Mouse (Mus musculus): Measurements from ENCODE around the gene Tas2r134. TPM values are rescaled to one million over a fixed set of nuclear protein-coding genes. Genes with fewer than 3 reads are reported as not detected.
A peak's percentile ranks its signal among the peaks of the same experiment; 100 is the strongest.

Gene Tas2r134
- polyA plus RNA-seq, 1 experiment from 2014 or later, result not detected

GRCm38 (mm10) chr2:51610305-51610704 lies 17.0 kb upstream of the Tas2r134 start:
- no peaks in the 10 kb centered on the region for H3K4me1 ChIP-seq
- no peaks in the 10 kb centered on the region for H3K27me3 ChIP-seq (replicated peaks)
- no peak overlapping the region for H3K27ac ChIP-seq (replicated peaks)
- no peak overlapping the region for H3K4me3 ChIP-seq
- no peaks in the 10 kb centered on the region for H3K9me3 ChIP-seq
- WGBS, result 44% methylated on average over 10 of the region's 10 CpGs
- H3K36me3 ChIP-seq, result no peaks in the 10 kb centered on the region
- no peak for ATAC-seq (ENCODE audit: extremely low read depth, insufficient number of reproducible peaks, low FRiP score, low TSS enrichment)
- H3K9ac ChIP-seq, result no peak overlapping the region
- H3K4me2 ChIP-seq, result 0 out of 2 replicates have a peak overlapping the region, but pooled peaks have one; percentile 22

DNA sequence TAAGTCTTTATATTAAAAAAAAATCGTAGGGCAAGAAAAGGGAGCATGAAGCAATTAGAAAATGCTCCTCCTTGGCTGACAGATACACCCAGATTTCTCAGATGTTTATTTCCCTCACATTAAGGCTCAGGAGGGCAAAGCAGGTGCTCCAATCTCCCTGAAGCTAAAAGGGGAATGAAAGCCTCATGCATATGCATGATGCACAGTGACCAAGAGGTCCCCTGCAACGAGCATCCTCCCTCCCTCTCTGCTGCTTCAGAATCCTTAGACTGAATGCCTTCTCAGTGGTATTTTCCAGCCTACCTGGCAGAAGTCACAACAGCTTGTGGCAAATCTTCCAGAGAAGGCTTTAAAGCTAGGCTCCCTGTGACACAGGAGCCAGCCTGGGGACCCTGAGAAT lies 16.4 kb upstream of the Tas2r134 start:
- Histone ChIP-seq H3K4me2 (no peak overlapping the region), H3K27ac (replicated peaks) (no peak overlapping the region)
- WGBS, result 40% methylated on average over 2 of the region's 2 CpGs

GRCm38 (mm10) chr2:51613716-51614115 lies 13.6 kb upstream of the Tas2r134 start:
- no peaks in the 10 kb centered on the region for H3K9me3 ChIP-seq
- no peaks in the 10 kb centered on the region for H3K4me1 ChIP-seq
- no peak for ATAC-seq (ENCODE audit: extremely low read depth, insufficient number of reproducible peaks, low FRiP score, low TSS enrichment)
- no peak overlapping the region for H3K4me2 ChIP-seq
- no peak overlapping the region for H3K4me3 ChIP-seq
- no peaks in the 10 kb centered on the region for H3K27me3 ChIP-seq (replicated peaks)
- H3K36me3 ChIP-seq, result no peaks in the 10 kb centered on the region
- no peak overlapping the region for H3K9ac ChIP-seq
- WGBS, result 54% methylated on average over 4 of the region's 4 CpGs
- H3K27ac ChIP-seq (replicated peaks), result no peak overlapping the region

More for the DNA sequence above, 16.4 kb upstream of the Tas2r134 start:
- Histone ChIP-seq H3K27me3 (replicated peaks) (no peaks in the 10 kb centered on the region), H3K4me1 (no peaks in the 10 kb centered on the region), H3K9me3 (no peaks in the 10 kb centered on the region), H3K9ac (no peak overlapping the region), H3K4me3 (no peak overlapping the region), H3K36me3 (no peaks in the 10 kb centered on the region)
- no peak for ATAC-seq (ENCODE audit: extremely low read depth, insufficient number of reproducible peaks, low FRiP score, low TSS enrichment)

DNA sequence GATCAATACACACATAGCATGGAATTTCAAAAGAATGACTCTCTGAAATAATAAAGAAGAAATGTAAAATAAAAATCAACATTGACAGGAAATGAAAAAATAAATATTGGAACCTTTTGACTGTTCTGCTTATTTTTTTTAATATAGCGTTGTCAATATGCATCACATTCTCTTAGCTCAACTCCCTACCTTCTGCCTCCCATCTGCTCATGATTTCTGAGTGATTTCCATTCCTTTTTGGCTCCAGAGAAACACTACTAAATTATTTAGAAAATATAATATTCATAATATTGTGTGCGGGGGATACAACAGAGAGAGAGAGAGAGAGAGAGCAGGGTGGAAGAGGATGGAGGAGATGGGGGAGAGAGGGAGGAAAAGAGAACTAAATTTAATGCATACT lies 5.4 kb upstream of the Tas2r134 start:
- ATAC-seq (ENCODE audit: extremely low read depth, insufficient number of reproducible peaks, low FRiP score, low TSS enrichment), result no peak
- no peaks in the 10 kb centered on the region for H3K9me3 ChIP-seq
- no peaks in the 10 kb centered on the region for H3K27me3 ChIP-seq (replicated peaks)
- H3K36me3 ChIP-seq, result no peaks in the 10 kb centered on the region
- no peak overlapping the region for H3K9ac ChIP-seq
- H3K27ac ChIP-seq (replicated peaks), result no peak overlapping the region
- no peak overlapping the region for H3K4me2 ChIP-seq
- WGBS, result 94% methylated on average over 2 of the region's 2 CpGs
- no peak overlapping the region for H3K4me3 ChIP-seq
- H3K4me1 ChIP-seq, result no peaks in the 10 kb centered on the region

DNA sequence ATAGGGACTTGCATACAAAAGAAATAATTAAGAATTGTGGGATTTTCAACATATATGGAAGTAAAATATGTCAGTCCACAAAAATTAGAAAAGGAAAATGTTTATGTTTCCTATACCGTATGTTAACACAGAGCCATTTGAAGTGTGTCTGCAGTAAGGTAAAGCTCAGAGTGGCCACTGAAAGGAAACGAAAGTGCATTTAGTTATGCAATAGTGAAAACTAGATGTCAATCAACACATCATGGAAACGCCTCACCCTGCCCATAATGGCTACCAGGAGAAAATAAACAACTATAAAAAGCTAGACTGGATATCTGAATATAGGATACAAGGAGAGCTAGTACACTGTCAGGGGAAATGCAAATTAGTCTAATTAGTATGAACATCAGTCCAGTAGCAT lies 1.3 kb upstream of the Tas2r134 start:
- no peak overlapping the region for H3K9ac ChIP-seq
- no peaks in the 10 kb centered on the region for H3K27me3 ChIP-seq (replicated peaks)
- H3K4me2 ChIP-seq, result no peak overlapping the region
- H3K4me1 ChIP-seq, result no peaks in the 10 kb centered on the region
- no peaks in the 10 kb centered on the region for H3K9me3 ChIP-seq
- no peaks in the 10 kb centered on the region for H3K36me3 ChIP-seq
- no peak overlapping the region for H3K27ac ChIP-seq (replicated peaks)
- no peak overlapping the region for H3K4me3 ChIP-seq
- 67% methylated on average over 3 of the region's 3 CpGs for WGBS
- no peak for ATAC-seq (ENCODE audit: extremely low read depth, insufficient number of reproducible peaks, low FRiP score, low TSS enrichment)

- no peak overlapping the region for H3K4me3 ChIP-seq
- ATAC-seq (ENCODE audit: extremely low read depth, insufficient number of reproducible peaks, low FRiP score, low TSS enrichment), result no peak
- no peak overlapping the region for H3K4me2 ChIP-seq
- no peaks in the 10 kb centered on the region for H3K4me1 ChIP-seq
- H3K36me3 ChIP-seq, result no peaks in the 10 kb centered on the region
- WGBS, result 66% methylated on average over 2 of the region's 2 CpGs
- no peak overlapping the region for H3K9ac ChIP-seq
- no peaks in the 10 kb centered on the region for H3K9me3 ChIP-seq
- no peaks in the 10 kb centered on the region for H3K27me3 ChIP-seq (replicated peaks)
- no peak overlapping the region for H3K27ac ChIP-seq (replicated peaks)
Measured at GRCm38 (mm10) chr2:51631428-51631827, 4.1 kb downstream of the Tas2r134 start.

GRCm38 (mm10) chr2:51637681-51638080 lies 10.4 kb downstream of the Tas2r134 start:
- Histone ChIP-seq H3K27ac (replicated peaks) (no peak overlapping the region), H3K4me3 (no peak overlapping the region), H3K36me3 (no peaks in the 10 kb centered on the region), H3K4me1 (no peaks in the 10 kb centered on the region), H3K9ac (no peak overlapping the region), H3K9me3 (no peaks in the 10 kb centered on the region), H3K27me3 (replicated peaks) (no peaks in the 10 kb centered on the region), H3K4me2 (no peak overlapping the region)
- ATAC-seq (ENCODE audit: extremely low read depth, insufficient number of reproducible peaks, low FRiP score, low TSS enrichment), result no peak
- WGBS, result 74% methylated on average over 11 of the region's 11 CpGs

GRCm38 (mm10) chr2:51641635-51642034 lies 14.3 kb downstream of the Tas2r134 start:
- Histone ChIP-seq H3K9me3 (no peaks in the 10 kb centered on the region), H3K27me3 (replicated peaks) (no peaks in the 10 kb centered on the region), H3K4me3 (no peak overlapping the region), H3K9ac (no peak overlapping the region), H3K4me1 (peaks cover 7% of the 10 kb centered on the region), H3K36me3 (no peaks in the 10 kb centered on the region), H3K27ac (replicated peaks) (no peak overlapping the region), H3K4me2 (no peak overlapping the region)
- 84% methylated on average over 7 of the region's 7 CpGs for WGBS
- no peak for ATAC-seq (ENCODE audit: extremely low read depth, insufficient number of reproducible peaks, low FRiP score, low TSS enrichment)

DNA sequence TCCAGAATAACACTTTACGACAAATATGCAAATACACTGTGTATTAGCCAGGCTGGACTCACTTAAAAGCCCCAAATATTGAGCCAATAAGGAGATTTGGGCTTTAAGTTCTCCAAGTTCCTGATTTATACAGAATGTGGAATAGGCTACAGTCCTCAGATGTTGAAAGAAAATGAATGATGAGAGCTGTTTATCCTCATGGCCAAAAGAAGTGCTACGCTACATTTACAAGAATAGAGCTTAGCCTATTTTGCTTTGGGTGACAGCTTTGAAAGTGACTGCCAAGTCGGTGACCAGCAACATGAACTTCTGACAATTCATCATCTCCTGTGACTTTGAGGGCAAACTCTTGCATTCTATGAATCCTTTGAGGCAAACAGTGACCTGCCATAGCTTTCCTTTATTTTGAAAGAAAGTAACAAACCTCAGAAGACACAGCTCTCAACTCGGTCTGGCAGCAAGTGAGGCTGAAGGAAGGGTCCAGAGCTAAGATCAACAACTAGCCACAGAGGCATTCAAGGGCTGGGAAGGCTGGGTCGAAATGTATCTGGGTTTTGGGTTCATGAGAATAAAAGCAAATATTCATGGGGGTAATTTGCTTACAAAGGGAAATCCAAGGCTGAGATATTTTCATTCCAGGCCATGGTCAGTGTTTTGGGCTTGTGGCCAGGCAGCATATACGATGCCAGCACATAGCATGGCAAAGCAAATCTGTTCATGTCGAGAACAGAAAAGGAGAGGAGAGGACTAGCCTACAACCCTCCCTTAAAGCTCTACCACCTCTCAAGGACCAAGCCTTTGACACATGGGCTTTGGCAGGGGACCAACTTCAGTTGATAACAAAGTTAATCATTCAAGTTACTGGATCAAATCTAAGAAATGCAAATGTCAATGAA lies 16.2 kb downstream of the Tas2r134 start:
- Histone ChIP-seq H3K4me2 (no peak overlapping the region), H3K9ac (no peak overlapping the region), H3K4me3 (no peak overlapping the region), H3K9me3 (no peaks in the 10 kb centered on the region), H3K36me3 (no peaks in the 10 kb centered on the region), H3K4me1 (peaks cover 7% of the 10 kb centered on the region), H3K27me3 (replicated peaks) (no peaks in the 10 kb centered on the region), H3K27ac (replicated peaks) (no peak overlapping the region)
- WGBS, result 66% methylated on average over 7 of the region's 7 CpGs
- ATAC-seq (ENCODE audit: extremely low read depth, insufficient number of reproducible peaks, low FRiP score, low TSS enrichment), result no peak

DNA sequence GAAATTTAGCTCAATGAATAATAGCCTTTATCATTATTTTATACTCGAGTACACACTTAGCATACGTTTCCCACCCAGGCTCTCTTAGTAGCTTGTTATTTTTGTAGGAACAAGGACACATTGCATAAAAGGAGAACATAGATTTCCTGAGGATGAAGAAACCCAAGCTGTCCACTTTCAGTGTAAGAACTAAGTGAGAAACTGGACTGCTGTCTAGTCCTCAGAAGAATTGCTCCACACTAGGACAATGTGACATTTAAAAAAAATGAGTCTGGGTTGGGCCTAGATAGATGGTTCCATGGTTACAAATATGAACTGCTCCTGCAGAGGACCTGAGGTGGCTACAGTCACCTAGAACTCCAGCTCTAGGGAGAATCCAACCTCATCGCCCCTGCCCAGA lies 20.7 kb downstream of the Tas2r134 start:
- 75% methylated on average over 3 of the region's 3 CpGs for WGBS
- no peak overlapping the region for H3K4me3 ChIP-seq

DNA sequence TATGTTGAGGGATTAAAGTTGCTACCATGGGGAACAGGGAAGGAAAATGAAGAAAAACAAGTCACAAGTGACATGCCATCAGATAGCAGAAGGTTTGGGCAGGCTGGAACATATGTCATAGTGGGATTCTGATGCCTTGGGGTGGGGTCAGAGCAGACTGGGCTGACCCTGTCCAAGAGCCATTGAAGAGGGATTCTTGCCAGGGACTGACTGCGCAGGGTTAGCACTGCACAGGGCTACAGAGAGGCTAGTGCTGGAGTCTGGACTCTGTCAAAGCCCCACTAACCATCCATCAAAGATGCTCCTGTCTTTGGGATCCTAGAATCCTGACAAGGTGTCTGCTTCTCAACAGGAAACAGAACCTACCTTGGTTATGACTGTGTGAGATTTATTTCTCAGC lies 22.6 kb downstream of the Tas2r134 start:
- Histone ChIP-seq H3K4me3 (no peak overlapping the region), H3K9me3 (no peaks in the 10 kb centered on the region), H3K4me2 (no peak overlapping the region), H3K4me1 (peaks cover 11% of the 10 kb centered on the region), H3K27ac (replicated peaks) (no peak overlapping the region), H3K27me3 (replicated peaks) (no peaks in the 10 kb centered on the region), H3K36me3 (no peaks in the 10 kb centered on the region), H3K9ac (no peak overlapping the region)
- ATAC-seq (ENCODE audit: extremely low read depth, insufficient number of reproducible peaks, low FRiP score, low TSS enrichment), result no peak
- 50% methylated on average over 1 of the region's 1 CpGs for WGBS

More for the DNA sequence above, 20.7 kb downstream of the Tas2r134 start:
- no peaks in the 10 kb centered on the region for H3K27me3 ChIP-seq (replicated peaks)
- H3K4me1 ChIP-seq, result peaks cover 11% of the 10 kb centered on the region
- H3K27ac ChIP-seq (replicated peaks), result no peak overlapping the region
- H3K36me3 ChIP-seq, result no peaks in the 10 kb centered on the region
- H3K9me3 ChIP-seq, result no peaks in the 10 kb centered on the region
- no peak overlapping the region for H3K9ac ChIP-seq
- no peak overlapping the region for H3K4me2 ChIP-seq
- no peak for ATAC-seq (ENCODE audit: extremely low read depth, insufficient number of reproducible peaks, low FRiP score, low TSS enrichment)

DNA sequence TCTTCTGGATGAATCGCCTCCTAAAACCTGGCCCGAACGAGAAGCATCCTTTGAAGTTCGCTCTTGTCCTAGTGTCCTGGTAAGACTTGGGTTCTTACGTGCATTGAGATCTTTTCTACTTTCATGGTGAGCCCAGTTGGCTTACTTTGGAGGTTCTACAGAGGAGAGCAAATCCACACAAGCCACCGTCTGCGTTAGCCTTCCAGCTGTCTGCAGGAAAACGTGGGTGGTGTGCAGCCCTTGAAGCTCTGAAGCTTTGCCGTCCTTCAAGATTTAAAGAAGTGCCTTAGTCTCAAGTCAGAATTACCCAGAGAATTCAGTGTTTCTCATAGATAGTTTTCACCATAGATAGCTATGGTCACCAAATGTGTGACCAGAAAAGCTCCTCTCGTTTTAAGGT lies 24.8 kb downstream of the Tas2r134 start:
- Histone ChIP-seq H3K4me2 (no peak overlapping the region), H3K9me3 (no peaks in the 10 kb centered on the region), H3K4me1 (0 out of 2 replicates have a peak, but pooled peaks cover 4% of the 10 kb centered on the region), H3K27ac (replicated peaks) (no peak overlapping the region), H3K27me3 (replicated peaks) (no peaks in the 10 kb centered on the region), H3K4me3 (no peak overlapping the region), H3K9ac (no peak overlapping the region), H3K36me3 (no peaks in the 10 kb centered on the region)
- no peak for ATAC-seq (ENCODE audit: extremely low read depth, insufficient number of reproducible peaks, low FRiP score, low TSS enrichment)
- WGBS, result 88% methylated on average over 10 of the region's 10 CpGs

Data from heart, embryonic 13.5 days (tissue).